Mouse (Mus musculus): ENCODE measurements at regions not wholly inside any gene's neighbourhood (a gene's known extent, or its start where the extent isn't known, plus 50 kb on each side); places are given as distances from the start of the nearest gene placed in this dataset.
A peak's percentile ranks its signal among the peaks of the same experiment; 100 is the strongest.

DNA sequence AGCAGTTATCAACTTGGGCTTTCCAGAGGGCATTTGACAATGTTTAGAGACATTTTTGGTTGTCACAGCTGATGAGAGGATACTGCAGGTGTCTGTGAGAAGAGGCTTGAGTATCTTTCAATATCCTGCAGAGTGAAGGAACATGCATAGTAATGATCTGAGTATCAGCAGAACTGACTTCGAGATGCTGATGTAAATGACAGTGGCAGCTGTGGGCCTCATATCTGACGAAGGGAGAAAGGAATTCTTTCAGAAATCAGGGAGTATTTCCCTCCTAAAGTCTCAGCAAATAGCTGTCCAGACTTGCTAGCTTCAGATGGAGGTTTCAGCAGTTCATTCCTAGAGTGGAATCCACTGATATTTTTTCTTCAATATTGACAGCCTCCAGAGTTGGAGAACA is 83.9 kb upstream of the Gmds start:
- Histone ChIP-seq H3K4me2 (ENCODE audit: low read depth, low read length, severe bottlenecking) (no peak overlapping the region), H3K36me3 (ENCODE audit: control insufficient read depth, insufficient read depth, low read length) (no peaks in the 10 kb centered on the region), H3K9me3 (ENCODE audit: control insufficient read depth, low read length) (no peaks in the 10 kb centered on the region), H3K4me1 (replicated peaks; ENCODE audit: control insufficient read depth, insufficient read depth, low read length) (no peaks in the 10 kb centered on the region), H3K4me3 (ENCODE audit: low read depth, low read length) (no peak overlapping the region), H3K27ac (ENCODE audit: low read depth, low read length) (no peak overlapping the region), H3K27me3 (ENCODE audit: control insufficient read depth, insufficient read depth, low read length) (no peaks in the 10 kb centered on the region), H3K9ac (ENCODE audit: low read length) (no peak overlapping the region)
- DNase-seq (ENCODE audit: low spot score), result no peak
- WGBS, result 84% methylated on average over 2 of the region's 2 CpGs
- ATAC-seq (replicated peaks; ENCODE audit: low FRiP score), result no peak

DNA sequence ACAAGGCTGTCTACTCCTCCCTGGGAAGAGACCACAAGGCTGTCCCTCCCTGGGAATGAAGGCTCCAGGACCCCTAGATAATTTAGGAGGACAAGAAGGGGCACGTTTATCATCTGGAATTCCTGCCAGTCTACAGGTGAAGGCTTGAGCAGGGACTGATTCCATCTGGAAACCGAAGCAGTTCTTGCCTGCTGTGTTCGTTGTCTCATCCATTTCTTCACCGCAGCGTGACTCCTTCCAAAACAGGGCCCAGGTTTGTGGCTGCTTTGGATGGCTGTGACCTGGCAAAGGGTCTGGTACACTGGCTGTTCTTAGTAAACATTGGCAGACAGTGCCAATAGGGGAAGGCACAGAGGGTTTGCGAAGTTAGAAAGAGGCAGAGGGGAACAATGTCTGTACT is 80.8 kb upstream of the Gmds start:
- ATAC-seq (replicated peaks; ENCODE audit: low FRiP score) (no peak), DNase-seq (ENCODE audit: low spot score) (no peak)
- no peak overlapping the region for H3K4me3 ChIP-seq (ENCODE audit: low read depth, low read length)
- no peaks in the 10 kb centered on the region for H3K9me3 ChIP-seq (ENCODE audit: control insufficient read depth, low read length)
- no peak overlapping the region for H3K4me2 ChIP-seq (ENCODE audit: low read depth, low read length, severe bottlenecking)
- no peak overlapping the region for H3K9ac ChIP-seq (ENCODE audit: low read length)
- no peaks in the 10 kb centered on the region for H3K36me3 ChIP-seq (ENCODE audit: control insufficient read depth, insufficient read depth, low read length)
- H3K27me3 ChIP-seq (ENCODE audit: control insufficient read depth, insufficient read depth, low read length), result no peaks in the 10 kb centered on the region
- WGBS, result 86% methylated on average over 6 of the region's 6 CpGs
- no peak overlapping the region for H3K27ac ChIP-seq (ENCODE audit: low read depth, low read length)
- no peaks in the 10 kb centered on the region for H3K4me1 ChIP-seq (replicated peaks; ENCODE audit: control insufficient read depth, insufficient read depth, low read length)

DNA sequence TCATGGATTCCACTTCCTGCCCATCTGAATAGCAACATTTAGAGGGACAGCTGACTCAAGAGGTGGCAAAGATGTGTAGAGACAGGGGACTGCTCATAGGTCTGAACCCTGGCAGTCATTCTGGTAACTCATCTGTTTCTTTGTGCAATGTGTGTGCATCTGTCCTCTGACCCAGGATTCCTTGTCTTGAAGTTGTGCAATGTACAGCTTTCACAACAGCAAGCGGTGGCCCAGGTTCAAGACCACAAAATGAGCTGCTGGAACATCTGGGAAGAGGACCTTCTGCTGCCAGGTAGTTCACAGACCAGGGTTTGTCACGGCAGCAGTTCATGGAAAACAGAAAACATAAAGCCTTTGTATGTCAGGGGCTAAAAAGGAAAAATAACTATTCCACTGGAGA is 80.1 kb upstream of the Gmds start:
- no peak overlapping the region for H3K9ac ChIP-seq (ENCODE audit: low read length)
- H3K9me3 ChIP-seq (ENCODE audit: control insufficient read depth, low read length), result no peaks in the 10 kb centered on the region
- H3K27ac ChIP-seq (ENCODE audit: low read depth, low read length), result no peak overlapping the region
- no peaks in the 10 kb centered on the region for H3K4me1 ChIP-seq (replicated peaks; ENCODE audit: control insufficient read depth, insufficient read depth, low read length)
- H3K4me3 ChIP-seq (ENCODE audit: low read depth, low read length), result no peak overlapping the region
- ATAC-seq (replicated peaks; ENCODE audit: low FRiP score), result no peak
- H3K4me2 ChIP-seq (ENCODE audit: low read depth, low read length, severe bottlenecking), result no peak overlapping the region
- no peaks in the 10 kb centered on the region for H3K36me3 ChIP-seq (ENCODE audit: control insufficient read depth, insufficient read depth, low read length)
- no peaks in the 10 kb centered on the region for H3K27me3 ChIP-seq (ENCODE audit: control insufficient read depth, insufficient read depth, low read length)
- 83% methylated on average over 2 of the region's 2 CpGs for WGBS
- no peak for DNase-seq (ENCODE audit: low spot score)

DNA sequence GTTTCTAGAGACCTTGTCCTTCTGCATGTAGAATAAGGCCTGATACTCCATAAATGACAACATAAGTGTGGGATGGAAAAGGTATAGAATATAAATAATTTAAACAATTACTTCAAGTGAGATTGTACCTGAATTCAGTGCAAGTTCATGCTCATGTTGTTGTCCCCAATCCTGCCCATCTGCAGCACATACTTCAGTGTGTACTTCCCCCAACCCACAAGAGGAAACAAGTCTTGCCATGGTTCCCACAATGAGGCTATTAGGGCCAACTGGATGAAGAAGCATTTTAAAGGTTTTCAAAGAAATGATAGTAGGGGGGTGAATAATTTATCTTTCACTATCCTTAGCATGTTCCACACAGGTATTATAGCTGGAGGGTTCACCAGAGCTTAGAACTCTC is 79.4 kb upstream of the Gmds start:
- no peak overlapping the region for H3K4me2 ChIP-seq (ENCODE audit: low read depth, low read length, severe bottlenecking)
- no peaks in the 10 kb centered on the region for H3K36me3 ChIP-seq (ENCODE audit: control insufficient read depth, insufficient read depth, low read length)
- H3K9me3 ChIP-seq (ENCODE audit: control insufficient read depth, low read length), result no peaks in the 10 kb centered on the region
- H3K27ac ChIP-seq (ENCODE audit: low read depth, low read length), result no peak overlapping the region
- no peak for DNase-seq (ENCODE audit: low spot score)
- no peaks in the 10 kb centered on the region for H3K4me1 ChIP-seq (replicated peaks; ENCODE audit: control insufficient read depth, insufficient read depth, low read length)
- no peak for ATAC-seq (replicated peaks; ENCODE audit: low FRiP score)
- no peaks in the 10 kb centered on the region for H3K27me3 ChIP-seq (ENCODE audit: control insufficient read depth, insufficient read depth, low read length)
- H3K4me3 ChIP-seq (ENCODE audit: low read depth, low read length), result no peak overlapping the region
- H3K9ac ChIP-seq (ENCODE audit: low read length), result no peak overlapping the region

DNA sequence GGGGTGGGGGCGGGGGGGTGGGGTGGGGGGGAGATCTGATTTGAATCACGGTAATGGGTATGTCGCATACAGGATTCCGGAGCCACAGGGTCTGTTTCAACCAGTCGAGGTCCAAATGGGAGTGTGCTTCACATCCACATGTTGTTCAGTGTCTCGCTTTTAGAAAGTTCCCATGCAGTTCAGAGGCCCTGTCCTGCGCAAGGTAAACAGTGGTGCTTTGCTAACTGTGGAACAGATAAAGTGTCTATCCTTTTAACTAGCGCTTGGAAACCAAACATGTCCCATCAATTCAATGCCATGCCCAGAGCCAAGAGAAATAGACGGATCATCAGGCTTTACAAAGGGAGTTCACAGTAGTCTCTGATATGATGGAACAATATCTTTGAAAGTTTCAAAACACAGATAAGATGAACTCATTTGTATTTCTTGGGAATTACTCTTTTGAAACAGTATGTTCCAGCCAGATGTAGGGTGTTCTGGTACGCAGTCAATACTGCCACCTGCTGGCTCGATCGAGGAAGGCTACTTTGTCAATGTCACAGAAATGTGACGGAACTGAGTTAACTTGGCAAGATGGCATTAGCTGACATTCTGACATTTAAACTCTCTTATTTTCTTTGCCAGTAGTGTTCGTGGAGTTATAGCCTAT is 72.9 kb upstream of the Gmds start:
- ATAC-seq (replicated peaks; ENCODE audit: low FRiP score), result 0 out of 2 replicates have a peak, but pooled peaks have one; percentile 51
- H3K27ac ChIP-seq (ENCODE audit: low read depth, low read length), result no peak overlapping the region
- H3K36me3 ChIP-seq (ENCODE audit: control insufficient read depth, insufficient read depth, low read length), result no peaks in the 10 kb centered on the region
- no peak overlapping the region for H3K9ac ChIP-seq (ENCODE audit: low read length)
- 52% methylated on average over 14 of the region's 14 CpGs for WGBS
- no peaks in the 10 kb centered on the region for H3K27me3 ChIP-seq (ENCODE audit: control insufficient read depth, insufficient read depth, low read length)
- no peak overlapping the region for H3K4me2 ChIP-seq (ENCODE audit: low read depth, low read length, severe bottlenecking)
- H3K4me3 ChIP-seq (ENCODE audit: low read depth, low read length), result no peak overlapping the region
- no peaks in the 10 kb centered on the region for H3K4me1 ChIP-seq (replicated peaks; ENCODE audit: control insufficient read depth, insufficient read depth, low read length)
- H3K9me3 ChIP-seq (ENCODE audit: control insufficient read depth, low read length), result no peaks in the 10 kb centered on the region
- peak; percentile 70 for DNase-seq (ENCODE audit: low spot score)

DNA sequence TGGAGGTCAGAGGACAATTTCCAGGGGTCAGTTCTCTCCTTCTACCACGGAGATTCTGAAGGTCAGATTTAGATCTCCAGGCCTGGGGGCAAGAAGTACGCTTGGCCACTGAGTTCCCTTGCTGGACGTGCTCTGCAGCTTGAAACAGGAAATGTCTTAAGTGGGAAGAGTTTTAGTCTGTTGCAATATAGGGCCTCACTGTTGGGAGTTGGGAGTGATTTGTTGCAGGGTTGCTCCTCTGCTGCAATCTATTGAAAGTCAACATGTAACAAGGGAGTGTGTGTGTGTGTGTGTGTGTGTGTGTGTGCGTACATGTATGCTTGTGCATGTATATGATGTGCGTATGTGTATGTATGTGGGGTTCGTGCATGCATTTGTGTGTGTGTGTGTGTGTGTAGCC is 71.5 kb upstream of the Gmds start:
- Histone ChIP-seq H3K4me2 (ENCODE audit: low read depth, low read length, severe bottlenecking) (no peak overlapping the region), H3K27ac (ENCODE audit: low read depth, low read length) (no peak overlapping the region), H3K4me1 (replicated peaks; ENCODE audit: control insufficient read depth, insufficient read depth, low read length) (no peaks in the 10 kb centered on the region), H3K27me3 (ENCODE audit: control insufficient read depth, insufficient read depth, low read length) (no peaks in the 10 kb centered on the region), H3K9me3 (ENCODE audit: control insufficient read depth, low read length) (no peaks in the 10 kb centered on the region), H3K9ac (ENCODE audit: low read length) (no peak overlapping the region), H3K36me3 (ENCODE audit: control insufficient read depth, insufficient read depth, low read length) (no peaks in the 10 kb centered on the region), H3K4me3 (ENCODE audit: low read depth, low read length) (no peak overlapping the region)
- WGBS, result 82% methylated on average over 6 of the region's 6 CpGs
- ATAC-seq (replicated peaks; ENCODE audit: low FRiP score) (no peak), DNase-seq (ENCODE audit: low spot score) (no peak)

DNA sequence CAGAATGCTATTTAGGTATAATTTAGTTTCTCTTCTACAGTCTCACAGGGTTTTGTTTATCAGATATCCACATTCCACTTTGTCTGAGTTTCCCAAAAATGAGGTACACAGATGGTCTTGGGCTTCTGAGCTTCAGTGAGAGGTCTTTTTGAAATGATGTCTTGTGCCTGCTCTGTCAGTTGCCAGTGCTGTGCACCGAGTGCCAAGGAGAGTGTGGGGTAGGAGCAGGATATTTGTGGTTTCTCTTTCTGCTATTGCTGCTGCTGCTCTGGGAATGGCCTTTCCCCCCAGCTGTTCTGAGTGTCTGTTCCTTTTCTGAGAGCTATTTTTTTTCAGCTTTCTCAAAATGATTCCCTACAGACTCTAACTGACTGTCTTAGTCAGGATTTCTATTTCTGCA is 60.1 kb upstream of the Gmds start:
- Histone ChIP-seq H3K9ac (ENCODE audit: low read length) (no peak overlapping the region), H3K27me3 (ENCODE audit: control insufficient read depth, insufficient read depth, low read length) (no peaks in the 10 kb centered on the region), H3K4me3 (ENCODE audit: low read depth, low read length) (no peak overlapping the region), H3K36me3 (ENCODE audit: control insufficient read depth, insufficient read depth, low read length) (no peaks in the 10 kb centered on the region), H3K4me2 (ENCODE audit: low read depth, low read length, severe bottlenecking) (no peak overlapping the region), H3K9me3 (ENCODE audit: control insufficient read depth, low read length) (no peaks in the 10 kb centered on the region), H3K27ac (ENCODE audit: low read depth, low read length) (no peak overlapping the region), H3K4me1 (replicated peaks; ENCODE audit: control insufficient read depth, insufficient read depth, low read length) (no peaks in the 10 kb centered on the region)
- DNase-seq (ENCODE audit: low spot score) (no peak), ATAC-seq (replicated peaks; ENCODE audit: low FRiP score) (no peak)
- 82% methylated on average over 1 of the region's 1 CpGs for WGBS
